Mouse (Mus musculus): ENCODE measurements around the gene Pcyt1a.

- TF ChIP-seq CTCF (IDR thresholded peaks at IDR 0.05; ENCODE audit: extremely low read depth, insufficient read depth, low read length) (no peak), POLR2A (IDR thresholded peaks at IDR 0.05; ENCODE audit: extremely low read depth, insufficient read depth, low read length) (no peak)
Measured at GRCm38 (mm10) chr16:32436657-32437056, 5.9 kb downstream of the Pcyt1a start.

All from cortical plate, adult 2 months (tissue).